Mouse (Mus musculus) forebrain, postnatal 0 days (tissue): Measurements from ENCODE around the gene Anks3. TPM values are rescaled to one million over a fixed set of nuclear protein-coding genes. Genes with fewer than 3 reads are reported as not detected.
A peak's percentile ranks its signal among the peaks of the same experiment; 100 is the strongest.

Source experiments
- ATAC-seq: fragments of 200-750 bp; cut with Nextera tagmentation; 2 replicates; pipeline ENCODE4 v1.8.0; 2017; ENCODE audit warnings: mild to moderate bottlenecking, moderate library complexity
- DNase-seq: peaks from one replicate; pipeline ENCODE4 v3.0.0-alpha.2; 2015
- H3K27ac ChIP-seq: fragments of 300-500 bp; sonication (generic); 2 replicates; pipeline ENCODE4 v1.5.1; 2014; ENCODE audit warnings: low read depth, mild to moderate bottlenecking, antibody characterized with exemption, low read length, moderate library complexity, mixed read lengths
- H3K27me3 ChIP-seq: fragments of 300-500 bp; sonication (generic); 2 replicates; pipeline ENCODE4 v1.6.1; 2014; ENCODE audit warnings: mild to moderate bottlenecking, low read length, mixed read lengths; ENCODE audit not compliant: insufficient read depth
- H3K36me3 ChIP-seq: fragments of 300-500 bp; sonication (generic); 2 replicates; pipeline ENCODE4 v1.6.1; 2014; ENCODE audit warnings: mild to moderate bottlenecking, moderate library complexity; ENCODE audit not compliant: insufficient read depth
- H3K4me1 ChIP-seq: fragments of 300-500 bp; sonication (generic); 2 replicates; pipeline ENCODE4 v1.6.1; 2014; ENCODE audit warnings: antibody characterized with exemption; ENCODE audit not compliant: insufficient read depth
- H3K4me2 ChIP-seq: fragments of 300-500 bp; sonication (generic); 2 replicates; pipeline ENCODE4 v1.6.1; 2014; ENCODE audit warnings: low read depth, mild to moderate bottlenecking, moderate library complexity
- H3K4me3 ChIP-seq: fragments of 300-500 bp; sonication (generic); 2 replicates; pipeline ENCODE4 v1.5.1; 2014; ENCODE audit warnings: low read depth, low read length, mixed read lengths
- H3K9ac ChIP-seq: fragments of 300-500 bp; sonication (generic); 2 replicates; pipeline ENCODE4 v1.6.1; 2014; ENCODE audit warnings: mild to moderate bottlenecking
- H3K9me3 ChIP-seq: fragments of 300-500 bp; sonication (generic); 2 replicates; pipeline ENCODE4 v1.6.1; 2016; ENCODE audit warnings: low read length
- CTCF ChIP-seq: sonication (generic); IDR thresholded peaks from 2 replicates; pipeline ENCODE4 v1.5.1; 2016; ENCODE audit warnings: antibody characterized with exemption, control low read depth, low read depth
- WGBS: fragments of 180-500 bp; shearing (Covaris S2); extraction: QIAGEN DNeasy Blood & Tissue Kit; methylation state at CpG from one replicate; pipeline ENCODE4 v1.1.7; 2014; 5-methylcytosine and 5-hydroxymethylcytosine counted together
- polyA plus RNA-seq: library from polyadenylated mRNA; unstranded; fragments of >200 nt; fragmentation: Nextera tagmentation; extraction: Ambion mirVana; gene quantifications from 2 replicates; pipeline ENCODE4 v1.2.1, GENCODE M21; 2015
- total RNA-seq: library from RNA; depleted of rRNA; stranded (reverse); fragments of >200 nt; gene quantifications from 2 replicates; pipeline ENCODE4 v1.2.3, GENCODE M21; 2014

Gene Anks3
- total and polyA plus RNA-seq, 2 experiments from 2014 or later: 37.6 to 55.6 TPM

DNA sequence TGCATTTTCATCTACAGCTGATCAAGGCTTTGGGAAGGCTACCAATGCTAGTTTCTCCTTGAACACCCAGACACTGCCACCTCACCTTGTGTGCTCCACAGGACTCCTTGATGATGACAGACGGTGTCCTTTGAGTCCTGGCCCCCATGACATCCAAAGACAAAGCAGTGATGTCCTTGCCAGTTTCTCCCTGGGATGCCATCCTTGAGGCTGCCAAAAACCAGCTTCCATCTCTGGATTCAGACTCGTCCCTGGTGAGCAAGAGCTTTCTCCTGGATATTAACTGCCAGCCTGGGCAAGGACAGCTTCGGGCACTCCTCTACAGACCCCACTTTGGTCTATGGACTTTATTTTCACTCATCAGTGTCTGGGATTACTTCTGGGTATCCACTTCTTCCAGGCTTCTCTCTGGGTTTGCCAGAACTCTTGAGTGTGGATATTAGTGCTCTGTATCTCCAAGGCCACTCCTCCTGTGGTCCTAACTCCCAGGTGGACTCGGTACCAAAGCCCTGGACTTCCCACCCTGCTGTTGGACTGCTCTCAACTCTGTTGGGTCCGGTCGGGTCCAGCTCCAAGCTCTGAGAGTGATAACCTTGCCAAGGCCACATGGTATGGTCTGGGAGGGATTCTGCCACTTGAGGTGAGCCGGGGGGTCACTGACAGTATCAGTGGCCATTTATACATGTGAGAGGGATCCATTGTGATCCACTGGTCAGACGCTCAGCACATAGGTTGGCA lies 1.6 kb upstream of the Anks3 start:
- no peak overlapping the region for H3K4me3 ChIP-seq
- H3K9ac ChIP-seq: no peak overlapping the region
- DNase-seq (no peak), ATAC-seq (no peak)
- WGBS: 87% methylated on average over 8 of the region's 8 CpGs
- H3K27me3 ChIP-seq: no peaks in the 10 kb centered on the region
- TF ChIP-seq CTCF: no peak
- no peaks in the 10 kb centered on the region for H3K36me3 ChIP-seq
- peaks cover 8% of the 10 kb centered on the region; the same call in 1 of the 2 replicates for H3K4me1 ChIP-seq
- H3K27ac ChIP-seq: no peak overlapping the region
- H3K9me3 ChIP-seq: no peaks in the 10 kb centered on the region
- H3K4me2 ChIP-seq: peak overlapping the region; percentile 78; the same call in 1 of the 2 replicates

DNA sequence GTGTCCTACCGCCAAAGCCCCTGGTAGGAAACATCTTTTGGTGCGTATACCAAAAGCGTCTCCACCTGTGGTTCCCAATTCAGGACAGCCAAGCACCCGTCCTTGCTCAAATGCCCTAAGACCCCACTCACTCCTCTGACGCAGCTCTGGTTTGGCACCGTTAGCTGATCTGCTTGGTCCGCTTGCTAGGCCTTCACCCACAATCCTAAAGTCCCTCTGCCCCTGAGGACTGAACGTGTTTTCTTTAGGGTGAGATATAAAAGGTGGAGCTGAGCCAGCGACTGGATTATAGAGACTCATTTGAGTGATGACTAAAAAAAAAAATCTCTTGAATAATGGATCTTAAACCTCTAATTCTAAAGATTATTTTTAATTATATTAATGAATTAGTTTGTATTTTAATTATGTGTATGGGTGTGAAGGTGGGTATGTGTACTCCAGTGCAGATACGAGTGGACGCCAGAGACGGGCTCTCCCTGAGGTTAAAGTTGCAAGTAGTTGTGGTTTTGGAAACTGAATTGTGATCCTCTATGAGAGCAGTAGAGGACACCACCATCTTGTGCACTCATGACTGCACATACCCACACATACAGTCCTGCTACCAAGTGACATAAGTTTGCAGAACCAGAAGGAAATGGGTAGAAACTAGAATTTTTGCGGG lies 856 bp upstream of the Anks3 start:
- ATAC-seq (peak; percentile 1; the same call in 1 of the 2 replicates), DNase-seq (no peak)
- H3K9ac ChIP-seq: peak overlapping the region; percentile 90
- peak overlapping the region; percentile 86 for H3K27ac ChIP-seq
- H3K9me3 ChIP-seq: no peaks in the 10 kb centered on the region
- peaks cover 8% of the 10 kb centered on the region; the same call in 1 of the 2 replicates for H3K4me1 ChIP-seq
- H3K36me3 ChIP-seq: peaks cover 5% of the 10 kb centered on the region; the same call in 1 of the 2 replicates
- peak overlapping the region; percentile 83 for H3K4me3 ChIP-seq
- no peak for TF ChIP-seq CTCF
- WGBS: 21% methylated on average over 13 of the region's 13 CpGs
- no peaks in the 10 kb centered on the region for H3K27me3 ChIP-seq
- H3K4me2 ChIP-seq: peak overlapping the region; percentile 78

DNA sequence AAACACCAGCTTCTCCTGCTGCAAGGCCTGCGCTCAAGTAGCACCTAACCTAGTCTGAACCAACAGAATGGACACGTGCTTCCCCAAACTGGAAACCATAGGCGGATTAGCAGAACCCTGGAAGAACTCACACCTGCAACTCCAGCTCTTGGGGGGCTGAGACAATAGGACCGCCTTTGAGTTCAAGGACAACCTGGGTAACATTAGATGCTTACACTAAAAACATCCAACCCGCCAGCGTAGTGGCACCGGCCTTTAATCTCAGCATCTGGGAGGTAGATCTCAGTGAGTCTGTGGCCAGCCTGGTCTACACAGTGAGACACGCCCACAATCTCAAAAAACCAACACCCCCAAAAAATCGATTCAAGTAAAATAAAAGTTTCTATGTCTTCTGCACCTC lies 659 bp downstream of the Anks3 start:
- H3K4me3 ChIP-seq: peak overlapping the region; percentile 83
- H3K4me1 ChIP-seq: peaks cover 8% of the 10 kb centered on the region; the same call in 1 of the 2 replicates
- WGBS: 39% methylated on average over 9 of the region's 9 CpGs
- peak overlapping the region; percentile 78 for H3K4me2 ChIP-seq
- no peak for DNase-seq
- no peaks in the 10 kb centered on the region for H3K9me3 ChIP-seq
- no peak for TF ChIP-seq CTCF
- H3K27ac ChIP-seq: peak overlapping the region; percentile 86; the same call in 1 of the 2 replicates
- no peaks in the 10 kb centered on the region for H3K27me3 ChIP-seq
- H3K9ac ChIP-seq: peak overlapping the region; percentile 90
- ATAC-seq: no peak
- peaks cover 6% of the 10 kb centered on the region; the same call in 1 of the 2 replicates for H3K36me3 ChIP-seq

DNA sequence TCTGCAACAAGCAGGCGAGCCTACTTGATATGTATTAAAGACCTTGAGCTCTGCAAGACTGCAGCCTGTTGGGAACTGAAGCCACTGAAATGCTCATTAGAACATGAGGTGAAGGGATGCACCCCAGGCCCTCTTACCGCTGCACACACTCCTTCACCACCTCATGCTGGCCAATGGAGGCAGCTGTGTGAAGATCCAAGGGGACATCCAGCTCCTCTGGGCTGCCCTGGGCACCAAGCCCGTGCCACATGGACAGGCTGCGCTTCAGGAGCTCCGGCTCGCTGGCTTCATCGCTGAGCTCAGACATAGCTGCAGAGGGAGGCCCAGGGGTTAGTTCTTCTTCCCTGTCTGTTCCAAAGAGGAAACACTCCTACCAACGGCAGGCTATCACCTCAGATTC lies 3.7 kb downstream of the Anks3 start:
- Histone ChIP-seq H3K27me3 (no peaks in the 10 kb centered on the region), H3K4me1 (peaks cover 8% of the 10 kb centered on the region; the same call in 1 of the 2 replicates), H3K4me3 (no peak overlapping the region), H3K9ac (no peak overlapping the region), H3K36me3 (peaks cover 28% of the 10 kb centered on the region), H3K4me2 (no peak overlapping the region), H3K9me3 (no peaks in the 10 kb centered on the region), H3K27ac (no peak overlapping the region)
- DNase-seq (no peak), ATAC-seq (no peak)
- 89% methylated on average over 8 of the region's 8 CpGs for WGBS
- TF ChIP-seq CTCF: no peak

DNA sequence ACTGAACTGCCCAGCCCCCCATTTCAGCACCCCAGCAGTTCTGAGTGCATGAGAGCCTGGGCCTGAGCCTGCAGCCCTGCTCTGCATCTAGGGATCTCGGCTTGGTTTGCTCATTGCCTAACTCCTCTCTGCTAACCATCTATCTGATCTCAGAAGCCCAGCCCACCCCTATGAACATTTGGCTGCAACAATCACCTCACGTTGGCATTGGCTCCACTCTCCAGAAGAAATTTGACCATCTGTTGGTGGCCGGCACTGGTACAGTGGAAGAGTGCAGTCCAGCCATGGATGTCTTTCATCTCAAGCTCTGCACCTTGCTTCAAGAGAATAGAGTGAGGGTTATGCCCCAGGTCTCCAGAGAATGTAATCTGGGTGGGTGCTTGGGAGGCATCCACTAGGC lies 6.6 kb downstream of the Anks3 start:
- H3K36me3 ChIP-seq: peaks cover 55% of the 10 kb centered on the region
- DNase-seq (no peak), ATAC-seq (no peak)
- no peaks in the 10 kb centered on the region for H3K4me1 ChIP-seq
- H3K9me3 ChIP-seq: no peaks in the 10 kb centered on the region
- H3K4me3 ChIP-seq: no peak overlapping the region
- no peak for TF ChIP-seq CTCF
- no peak overlapping the region for H3K27ac ChIP-seq
- 83% methylated on average over 3 of the region's 3 CpGs for WGBS
- H3K4me2 ChIP-seq: no peak overlapping the region
- H3K9ac ChIP-seq: no peak overlapping the region
- no peaks in the 10 kb centered on the region for H3K27me3 ChIP-seq

DNA sequence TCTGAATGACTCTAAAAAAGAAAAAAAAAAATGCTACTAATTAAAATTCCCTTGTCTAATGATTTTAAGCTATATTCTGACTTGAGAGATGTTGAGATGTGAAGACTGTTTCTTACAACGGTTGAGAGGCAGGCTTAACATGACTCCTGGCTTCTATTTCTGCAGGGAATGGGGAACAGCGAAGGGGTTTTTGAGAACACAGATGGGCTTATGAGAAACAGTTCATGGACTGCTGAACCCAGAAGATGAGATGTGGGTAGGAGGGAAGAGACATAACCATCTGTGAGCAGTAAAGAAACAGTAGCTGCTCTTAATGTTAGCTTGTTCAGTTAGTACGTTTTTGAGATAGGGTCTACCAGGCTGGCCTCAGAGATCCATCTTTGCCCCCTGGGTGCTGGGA lies 7.4 kb downstream of the Anks3 start:
- ATAC-seq: no peak
- H3K27me3 ChIP-seq: no peaks in the 10 kb centered on the region
- 89% methylated on average over 3 of the region's 3 CpGs for WGBS

DNA sequence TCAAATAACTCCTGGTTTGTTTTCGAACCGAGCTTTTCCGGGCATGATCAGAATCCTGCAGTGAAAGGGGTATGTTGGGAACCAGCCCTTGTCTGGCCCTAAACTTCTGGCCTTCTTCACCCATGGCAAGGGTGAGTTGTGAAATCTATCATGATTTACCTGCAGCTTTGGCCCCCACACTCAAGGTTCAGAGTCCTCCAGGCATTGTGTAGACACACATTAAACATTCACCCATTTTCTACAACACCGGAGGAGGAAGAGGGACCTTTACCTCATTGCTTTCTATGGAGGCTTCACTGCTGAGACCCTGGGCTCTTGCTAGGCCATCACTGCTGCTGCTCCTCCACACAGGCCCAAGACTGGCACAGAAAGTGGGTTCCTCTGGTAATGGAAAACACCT lies 16.6 kb downstream of the Anks3 start:
- H3K4me1 ChIP-seq: no peaks in the 10 kb centered on the region
- H3K36me3 ChIP-seq: peaks cover 72% of the 10 kb centered on the region
- DNase-seq (no peak), ATAC-seq (no peak)
- no peak for TF ChIP-seq CTCF
- 78% methylated on average over 4 of the region's 4 CpGs for WGBS
- H3K9me3 ChIP-seq: no peaks in the 10 kb centered on the region
- no peak overlapping the region for H3K27ac ChIP-seq
- H3K27me3 ChIP-seq: no peaks in the 10 kb centered on the region
- H3K4me3 ChIP-seq: no peak overlapping the region
- no peak overlapping the region for H3K4me2 ChIP-seq
- H3K9ac ChIP-seq: no peak overlapping the region

More for the DNA sequence above, 7.4 kb downstream of the Anks3 start:
- peaks cover 62% of the 10 kb centered on the region for H3K36me3 ChIP-seq
- no peak overlapping the region for H3K9ac ChIP-seq
- no peaks in the 10 kb centered on the region for H3K9me3 ChIP-seq
- no peaks in the 10 kb centered on the region for H3K4me1 ChIP-seq
- no peak overlapping the region for H3K27ac ChIP-seq
- DNase-seq: no peak
- H3K4me3 ChIP-seq: no peak overlapping the region
- H3K4me2 ChIP-seq: no peak overlapping the region
- TF ChIP-seq CTCF: no peak
